Mouse (Mus musculus): ENCODE measurements around the gene Ercc4. TPM values are rescaled to one million over a fixed set of nuclear protein-coding genes. Genes with fewer than 3 reads are reported as not detected.

Gene Ercc4
- 6.8 TPM for polyA plus RNA-seq (2014; fragmentation: Illumina TruSeq; extraction: RNeasy Lipid Tissue Mini Kit (QIAGEN cat#74804); ENCODE audit: low read depth, low replicate concordance)

GRCm38 (mm10) chr16:13109156-13109989 lies at the start of gene Ercc4:
TSS of gene Ercc4 (plus strand) at chr16:13109684.

Other genes with a start within 250 kb of the Ercc4 start
- gene Mrtfb, start 146.8 kb downstream of the Ercc4 start, polyA plus RNA-seq (2014; fragmentation: Illumina TruSeq; extraction: RNeasy Lipid Tissue Mini Kit (QIAGEN cat#74804); ENCODE audit: low read depth, low replicate concordance), result 12.0 TPM

Measured in heart, adult 10 weeks (tissue).